Mouse (Mus musculus) naive thymus-derived CD4-positive, alpha-beta T cell, adult 5 months (primary cell): ENCODE data around the gene Dpy19l3. TPM values are rescaled to one million over a fixed set of nuclear protein-coding genes. Genes with fewer than 3 reads are reported as not detected.

Experiments
- polyA plus RNA-seq: library from polyadenylated mRNA; unstranded; fragments of 100-300 nt; shearing (Covaris generic); gene quantifications from one replicate; pipeline ENCODE4 v1.2.1, GENCODE M21; 2017

Dpy19l3 gene
- polyA plus RNA-seq = 25.1 TPM

DNA sequence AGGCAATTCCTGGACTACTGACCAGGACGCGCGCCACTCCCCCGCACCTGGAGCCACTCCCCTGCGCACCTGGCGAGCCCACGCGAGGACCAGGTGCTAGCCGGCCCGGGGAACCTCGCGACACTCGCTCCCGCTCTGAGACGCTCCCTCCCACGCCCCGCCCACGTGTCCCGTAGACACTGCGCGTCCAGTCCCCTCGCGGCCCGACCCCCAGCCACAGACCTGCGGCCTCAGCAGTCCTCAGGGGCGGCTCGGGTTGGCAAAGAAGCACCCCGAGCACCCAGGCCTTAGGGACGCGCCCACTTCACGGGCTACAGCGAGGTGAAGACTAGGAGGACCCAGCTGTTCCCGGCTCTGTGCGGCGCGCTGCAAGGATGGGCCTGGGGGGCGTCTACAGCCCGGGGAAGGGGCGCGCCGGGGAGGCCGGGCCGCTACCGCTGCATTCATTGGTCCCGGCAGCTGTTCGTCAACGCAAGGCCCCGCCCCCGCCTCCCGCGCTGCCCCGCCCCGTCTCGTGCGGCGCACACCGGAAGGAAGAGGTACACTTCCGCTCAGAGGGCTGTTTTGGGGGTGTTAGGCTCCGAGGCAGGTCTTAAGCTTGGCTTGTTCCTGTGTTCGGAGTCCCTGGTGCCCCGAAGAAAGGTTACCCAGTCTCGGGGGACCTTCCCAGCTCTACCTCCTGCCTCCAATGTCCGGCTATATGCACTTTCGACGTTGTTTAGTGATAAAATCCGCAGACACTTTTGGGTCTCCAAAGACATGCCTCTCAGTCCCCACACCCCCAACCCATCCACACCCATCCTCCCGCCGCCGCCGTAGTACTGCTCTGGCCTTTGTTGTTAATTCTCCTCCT lies at the start of gene Dpy19l3:
Gene Dpy19l3 (minus strand): TSS at position 422 of the 853 bp plus-strand sequence.

DNA sequence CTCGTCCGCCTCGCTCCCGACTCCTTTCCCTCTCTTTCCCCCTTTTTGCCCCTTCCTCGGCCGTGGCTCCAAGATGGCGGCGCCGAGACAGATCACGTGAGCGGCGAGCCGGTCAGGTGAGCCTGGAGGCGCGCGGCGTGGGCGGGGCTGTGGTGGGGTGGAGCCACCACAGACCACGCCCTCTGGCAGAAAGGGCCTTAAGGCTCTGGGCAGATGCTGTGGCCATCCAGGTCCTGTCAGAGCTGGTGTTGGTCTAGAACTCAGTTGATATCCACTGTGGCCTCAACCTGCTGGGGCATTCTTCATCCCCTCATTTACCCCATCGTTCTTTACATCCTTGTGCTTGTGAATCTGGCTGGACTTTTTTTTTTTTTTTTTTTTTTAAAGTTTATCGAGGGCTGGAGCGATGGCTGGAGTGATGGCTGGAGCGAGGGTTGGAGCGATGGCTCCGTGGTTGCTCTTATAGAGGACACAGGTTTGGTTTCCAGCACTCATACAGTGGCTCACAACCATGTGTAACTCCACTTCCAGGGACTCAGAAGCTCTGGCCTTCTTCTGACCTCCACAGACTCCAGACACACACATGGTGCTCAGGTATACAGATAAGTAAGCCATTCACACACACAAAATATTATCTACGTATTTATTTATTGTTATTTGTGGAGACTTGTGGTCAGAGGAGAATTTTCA lies 48.8 kb upstream of the Dpy19l3 start, which contains the start of gene Zfp507:
Gene Zfp507 (minus strand): TSS at position 98 of the 690 bp plus-strand sequence.

DNA sequence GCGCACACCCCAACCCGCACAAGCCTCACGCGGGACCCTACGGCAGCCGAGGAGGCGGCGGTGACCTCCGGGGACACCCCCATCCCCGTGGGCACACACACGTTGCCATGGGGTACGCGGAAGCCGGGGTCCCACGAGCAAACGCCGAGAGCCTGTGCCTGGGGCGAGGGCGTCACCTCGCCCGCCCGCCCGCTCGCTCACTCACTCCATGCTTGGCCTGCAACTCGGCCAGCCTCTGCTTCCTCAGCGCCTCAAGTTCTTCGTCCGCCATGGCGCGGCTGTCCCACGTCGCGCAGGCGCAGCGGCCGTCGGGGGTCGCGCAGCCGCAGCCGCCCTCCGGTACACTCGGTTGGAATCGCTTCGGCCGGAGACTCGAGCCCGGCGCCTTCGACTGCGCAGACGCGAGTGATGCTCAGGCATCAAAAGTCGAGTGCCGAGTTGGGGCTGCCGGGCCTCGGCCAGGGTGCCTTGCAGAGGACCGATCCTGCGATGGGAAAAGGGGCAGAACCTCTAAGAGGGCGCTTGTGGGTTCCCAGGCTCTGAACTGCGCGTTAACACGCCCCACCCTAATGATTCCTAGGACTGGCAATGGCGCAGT lies 107.1 kb downstream of the Dpy19l3 start, which contains the start of gene Pdcd5:
Gene Pdcd5 (minus strand): TSS at position 421 of the 598 bp plus-strand sequence.

Other genes with a start within 250 kb of the Dpy19l3 start
- not detected for gene Tdrd12, start 216.7 kb downstream of the Dpy19l3 start, polyA plus RNA-seq
- 20.7 TPM for gene Nudt19, start 198.2 kb downstream of the Dpy19l3 start, polyA plus RNA-seq
- gene Rgs9bp, start 168.9 kb downstream of the Dpy19l3 start, polyA plus RNA-seq = not detected
- 38.1 TPM for gene Ankrd27, start 168.2 kb downstream of the Dpy19l3 start, polyA plus RNA-seq
- gene Pdcd5, start 106.9 kb downstream of the Dpy19l3 start, polyA plus RNA-seq = 103 TPM
- gene Zfp507, start 48.5 kb upstream of the Dpy19l3 start, polyA plus RNA-seq = 34.3 TPM